Mouse (Mus musculus): ENCODE data around the gene Ppfia1. TPM values are rescaled to one million over a fixed set of nuclear protein-coding genes. Genes with fewer than 3 reads are reported as not detected.

The Ppfia1 gene
- polyA plus RNA-seq, 1 experiment from 2014 or later, result 38.1 TPM

GRCm38 (mm10) chr7:144444788-144445187 lies 108.7 kb downstream of the Ppfia1 start:
- ATAC-seq (ENCODE audit: low FRiP score) (no peak), DNase-seq (ENCODE audit: low spot score) (no peak)
- no peaks in the 10 kb centered on the region for H3K4me1 ChIP-seq (replicated peaks; ENCODE audit: control insufficient read depth, insufficient read depth, low read length)
- no peak overlapping the region for H3K4me3 ChIP-seq (ENCODE audit: low read depth, low read length)
- H3K27ac ChIP-seq (ENCODE audit: low read depth, low read length), result no peak overlapping the region
- H3K27me3 ChIP-seq (ENCODE audit: control insufficient read depth, insufficient read depth, low read length), result no peaks in the 10 kb centered on the region
- H3K9ac ChIP-seq (ENCODE audit: low read depth, low read length), result no peak overlapping the region
- no peaks in the 10 kb centered on the region for H3K9me3 ChIP-seq (ENCODE audit: control insufficient read depth, low read length)
- 95% methylated on average over 7 of the region's 7 CpGs for WGBS
- H3K4me2 ChIP-seq (replicated peaks; ENCODE audit: low read depth, low read length), result no peak overlapping the region
- H3K36me3 ChIP-seq (ENCODE audit: control insufficient read depth, insufficient read depth, low read length), result peaks cover 14% of the 10 kb centered on the region

DNA sequence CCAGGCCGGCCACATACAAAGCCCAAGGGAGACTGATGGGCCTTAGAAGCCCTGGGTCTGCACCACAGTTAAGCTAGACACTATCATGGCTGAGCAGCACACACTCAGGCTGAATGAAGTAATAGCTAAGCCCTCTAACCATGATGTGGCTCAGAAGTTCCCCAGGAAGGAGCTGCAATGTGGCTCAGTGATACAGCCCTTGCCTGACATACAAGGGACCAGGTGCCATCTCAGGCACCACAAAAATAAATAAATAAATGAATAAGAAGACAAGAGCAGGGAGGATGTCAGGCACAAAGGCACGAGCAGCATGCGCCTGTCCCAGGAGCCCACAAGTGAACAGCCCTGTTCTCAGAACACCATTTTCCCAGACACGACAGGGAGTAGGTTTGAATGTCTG lies 111.6 kb downstream of the Ppfia1 start:
- 94% methylated on average over 4 of the region's 4 CpGs for WGBS
- no peak overlapping the region for H3K9ac ChIP-seq (ENCODE audit: low read depth, low read length)
- ATAC-seq (ENCODE audit: low FRiP score), result no peak

GRCm38 (mm10) chr7:144441466-144441865 lies 112.1 kb downstream of the Ppfia1 start:
- Histone ChIP-seq H3K36me3 (ENCODE audit: control insufficient read depth, insufficient read depth, low read length) (peaks cover 13% of the 10 kb centered on the region), H3K4me1 (replicated peaks; ENCODE audit: control insufficient read depth, insufficient read depth, low read length) (no peaks in the 10 kb centered on the region), H3K27ac (ENCODE audit: low read depth, low read length) (no peak overlapping the region), H3K4me3 (ENCODE audit: low read depth, low read length) (no peak overlapping the region), H3K9ac (ENCODE audit: low read depth, low read length) (no peak overlapping the region), H3K27me3 (ENCODE audit: control insufficient read depth, insufficient read depth, low read length) (no peaks in the 10 kb centered on the region), H3K9me3 (ENCODE audit: control insufficient read depth, low read length) (no peaks in the 10 kb centered on the region), H3K4me2 (replicated peaks; ENCODE audit: low read depth, low read length) (no peak overlapping the region)
- 96% methylated on average over 11 of the region's 11 CpGs for WGBS
- DNase-seq (ENCODE audit: low spot score), result no peak
- ATAC-seq (ENCODE audit: low FRiP score), result no peak

More for the DNA sequence above, 111.6 kb downstream of the Ppfia1 start:
- Histone ChIP-seq H3K9me3 (ENCODE audit: control insufficient read depth, low read length) (no peaks in the 10 kb centered on the region), H3K27ac (ENCODE audit: low read depth, low read length) (no peak overlapping the region), H3K27me3 (ENCODE audit: control insufficient read depth, insufficient read depth, low read length) (no peaks in the 10 kb centered on the region), H3K4me2 (replicated peaks; ENCODE audit: low read depth, low read length) (no peak overlapping the region), H3K36me3 (ENCODE audit: control insufficient read depth, insufficient read depth, low read length) (peaks cover 11% of the 10 kb centered on the region), H3K4me3 (ENCODE audit: low read depth, low read length) (no peak overlapping the region), H3K4me1 (replicated peaks; ENCODE audit: control insufficient read depth, insufficient read depth, low read length) (no peaks in the 10 kb centered on the region)
- no peak for DNase-seq (ENCODE audit: low spot score)

- peaks cover 6% of the 10 kb centered on the region; the same call in 1 of the 2 replicates for H3K36me3 ChIP-seq (ENCODE audit: control insufficient read depth, insufficient read depth, low read length)
- no peak for ATAC-seq (ENCODE audit: low FRiP score)
Measured at GRCm38 (mm10) chr7:144438811-144439210, 114.7 kb downstream of the Ppfia1 start.

DNA sequence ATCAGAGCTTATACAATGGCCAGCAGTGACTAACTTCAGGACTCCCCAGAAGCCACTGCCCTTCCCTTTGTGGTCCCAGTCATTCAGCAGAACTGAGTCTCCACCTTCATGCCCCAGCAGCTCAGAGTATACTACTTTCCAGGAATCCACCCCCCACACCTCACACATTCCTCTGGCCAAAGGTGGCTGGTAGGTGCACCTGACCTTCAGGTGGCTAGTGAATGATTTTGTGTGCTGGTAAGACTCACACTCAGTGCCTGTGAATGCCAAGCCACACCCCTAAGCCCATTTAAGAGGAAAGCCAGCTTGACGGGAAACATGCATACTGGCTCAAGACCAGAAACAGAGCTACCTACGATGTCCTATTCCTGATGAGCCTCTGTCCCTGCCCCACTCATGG lies 120.6 kb downstream of the Ppfia1 start:
- H3K9ac ChIP-seq (ENCODE audit: low read depth, low read length), result no peak overlapping the region
- H3K27ac ChIP-seq (ENCODE audit: low read depth, low read length), result no peak overlapping the region
- no peak overlapping the region for H3K4me3 ChIP-seq (ENCODE audit: low read depth, low read length)
- H3K4me2 ChIP-seq (replicated peaks; ENCODE audit: low read depth, low read length), result no peak overlapping the region
- WGBS, result 81% methylated on average over 2 of the region's 2 CpGs
- no peaks in the 10 kb centered on the region for H3K9me3 ChIP-seq (ENCODE audit: control insufficient read depth, low read length)
- ATAC-seq (ENCODE audit: low FRiP score) (no peak), DNase-seq (ENCODE audit: low spot score) (no peak)
- H3K27me3 ChIP-seq (ENCODE audit: control insufficient read depth, insufficient read depth, low read length), result no peaks in the 10 kb centered on the region
- peaks cover 2% of the 10 kb centered on the region; the same call in 1 of the 2 replicates for H3K36me3 ChIP-seq (ENCODE audit: control insufficient read depth, insufficient read depth, low read length)
- H3K4me1 ChIP-seq (replicated peaks; ENCODE audit: control insufficient read depth, insufficient read depth, low read length), result no peaks in the 10 kb centered on the region

More at GRCm38 (mm10) chr7:144438811-144439210, 114.7 kb downstream of the Ppfia1 start:
- WGBS, result 98% methylated on average over 7 of the region's 7 CpGs
- no peaks in the 10 kb centered on the region for H3K4me1 ChIP-seq (replicated peaks; ENCODE audit: control insufficient read depth, insufficient read depth, low read length)
- no peak for DNase-seq (ENCODE audit: low spot score)
- H3K4me2 ChIP-seq (replicated peaks; ENCODE audit: low read depth, low read length), result no peak overlapping the region
- no peaks in the 10 kb centered on the region for H3K9me3 ChIP-seq (ENCODE audit: control insufficient read depth, low read length)
- no peaks in the 10 kb centered on the region for H3K27me3 ChIP-seq (ENCODE audit: control insufficient read depth, insufficient read depth, low read length)
- H3K27ac ChIP-seq (ENCODE audit: low read depth, low read length), result no peak overlapping the region
- H3K4me3 ChIP-seq (ENCODE audit: low read depth, low read length), result no peak overlapping the region
- H3K9ac ChIP-seq (ENCODE audit: low read depth, low read length), result no peak overlapping the region

DNA sequence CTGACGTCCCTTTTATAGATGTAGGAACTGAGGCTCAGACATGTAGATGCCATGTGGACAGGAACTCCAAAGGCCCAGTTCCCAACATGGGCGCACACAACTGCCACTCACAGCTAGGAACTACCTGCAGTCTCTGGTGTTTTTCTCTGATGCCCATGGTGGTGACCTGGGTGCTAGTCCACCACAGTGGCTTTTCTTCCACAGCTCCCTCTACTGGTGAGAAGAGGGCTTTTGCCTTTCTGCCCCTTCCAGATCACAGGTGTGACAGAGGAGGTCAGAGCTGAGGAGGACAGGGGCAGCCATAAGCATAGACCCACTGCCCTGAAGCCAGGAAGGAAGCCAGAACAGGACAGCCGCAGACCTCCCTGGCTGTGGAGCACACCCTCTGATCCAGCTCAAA lies 126.1 kb downstream of the Ppfia1 start:
- no peaks in the 10 kb centered on the region for H3K9me3 ChIP-seq (ENCODE audit: control insufficient read depth, low read length)
- WGBS, result 85% methylated on average over 3 of the region's 3 CpGs
- no peak for DNase-seq (ENCODE audit: low spot score)
- H3K27ac ChIP-seq (ENCODE audit: low read depth, low read length), result no peak overlapping the region
- no peak overlapping the region for H3K4me3 ChIP-seq (ENCODE audit: low read depth, low read length)
- no peaks in the 10 kb centered on the region for H3K4me1 ChIP-seq (replicated peaks; ENCODE audit: control insufficient read depth, insufficient read depth, low read length)
- no peak overlapping the region for H3K4me2 ChIP-seq (replicated peaks; ENCODE audit: low read depth, low read length)
- no peaks in the 10 kb centered on the region for H3K27me3 ChIP-seq (ENCODE audit: control insufficient read depth, insufficient read depth, low read length)
- no peaks in the 10 kb centered on the region for H3K36me3 ChIP-seq (ENCODE audit: control insufficient read depth, insufficient read depth, low read length)
- ATAC-seq (ENCODE audit: low FRiP score), result no peak
- no peak overlapping the region for H3K9ac ChIP-seq (ENCODE audit: low read depth, low read length)

Other genes starting within 250 kb of the Ppfia1 start
- gene Cttn, start 82.7 kb downstream of the Ppfia1 start, polyA plus RNA-seq (2014; fragmentation: Nextera tagmentation; extraction: Ambion mirVana), result 174 and 196 TPM in 2 replicates
- gene Fadd, start 28.7 kb upstream of the Ppfia1 start, polyA plus RNA-seq (2014; fragmentation: Nextera tagmentation; extraction: Ambion mirVana), result 8.3 and 8.6 TPM in 2 replicates
- 6.2 and 7.1 TPM in 2 replicates for gene Ano1, start 198.2 kb upstream of the Ppfia1 start, polyA plus RNA-seq (2014; fragmentation: Nextera tagmentation; extraction: Ambion mirVana)